Mouse (Mus musculus) heart, embryonic 15.5 days (tissue): Measurements from ENCODE around the gene Vipas39. TPM values are rescaled to one million over a fixed set of nuclear protein-coding genes. Genes with fewer than 3 reads are reported as not detected.
"Not testable (repeated sequence)": the region's sequence is repeated elsewhere in the genome, so short reads cannot be mapped to it uniquely, and the experiment has no call there.

Source experiments
- ATAC-seq: fragments of 200-750 bp; cut with Nextera tagmentation; replicated peaks from 2 replicates; pipeline ENCODE4 v1.8.0; 2017; ENCODE audit warnings: low read depth, moderate TSS enrichment; ENCODE audit not compliant: insufficient number of reproducible peaks, insufficient read depth, low FRiP score
- H3K27ac ChIP-seq: fragments of 300-500 bp; sonication (generic); 2 replicates; pipeline ENCODE4 v1.5.1; 2015; ENCODE audit warnings: mild to moderate bottlenecking, inconsistent platforms
- H3K27me3 ChIP-seq: fragments of 300-500 bp; sonication (generic); 2 replicates; pipeline ENCODE4 v1.6.1; 2015; ENCODE audit warnings: inconsistent platforms
- H3K36me3 ChIP-seq: fragments of 300-500 bp; sonication (generic); 2 replicates; pipeline ENCODE4 v1.6.1; 2015; ENCODE audit warnings: mild to moderate bottlenecking, inconsistent platforms
- H3K4me1 ChIP-seq: fragments of 300-500 bp; sonication (generic); replicated peaks from 2 replicates; pipeline ENCODE4 v1.6.1; 2015; ENCODE audit warnings: inconsistent platforms
- H3K4me2 ChIP-seq: fragments of 300-500 bp; sonication (generic); 2 replicates; pipeline ENCODE4 v1.6.1; 2015; ENCODE audit warnings: inconsistent platforms, mild to moderate bottlenecking, moderate library complexity
- H3K4me3 ChIP-seq: fragments of 300-500 bp; sonication (generic); 2 replicates; pipeline ENCODE4 v1.5.1; 2015; ENCODE audit warnings: mild to moderate bottlenecking, inconsistent platforms
- H3K9ac ChIP-seq: fragments of 300-500 bp; sonication (generic); 2 replicates; pipeline ENCODE4 v1.6.1; 2015; ENCODE audit warnings: mild to moderate bottlenecking, inconsistent platforms
- H3K9me3 ChIP-seq: fragments of 300-500 bp; sonication (generic); replicated peaks from 2 replicates; pipeline ENCODE4 v1.6.1; 2016; ENCODE audit warnings: inconsistent platforms
- WGBS: fragments of 180-500 bp; shearing (Covaris S2); methylation state at CpG from one replicate; pipeline ENCODE4 v1.1.7; 2015; ENCODE audit warnings: mixed read lengths; 5-methylcytosine and 5-hydroxymethylcytosine counted together
- polyA plus RNA-seq: library from polyadenylated mRNA; unstranded; fragments of >200 nt; fragmentation: Nextera tagmentation; extraction: Ambion mirVana; gene quantifications from 2 replicates; pipeline ENCODE4 v1.2.1, GENCODE M21; 2015

The Vipas39 gene
- polyA plus RNA-seq, 1 experiment from 2014 or later, result 29.8 TPM

GRCm38 (mm10) chr12:87284268-87284667 is 18.2 kb upstream of the Vipas39 start:
- ATAC-seq, result no peak
- no peaks in the 10 kb centered on the region for H3K36me3 ChIP-seq
- H3K27me3 ChIP-seq, result no peaks in the 10 kb centered on the region
- no peak overlapping the region for H3K4me3 ChIP-seq
- 72% methylated on average over 4 of the region's 4 CpGs for WGBS
- H3K4me2 ChIP-seq, result no peak overlapping the region
- H3K27ac ChIP-seq, result no peak overlapping the region
- H3K9me3 ChIP-seq, result no peaks in the 10 kb centered on the region
- H3K4me1 ChIP-seq, result peaks cover 9% of the 10 kb centered on the region
- no peak overlapping the region for H3K9ac ChIP-seq

- Histone ChIP-seq H3K4me1 (peaks cover 14% of the 10 kb centered on the region), H3K9ac (no peak overlapping the region), H3K36me3 (no peaks in the 10 kb centered on the region), H3K27me3 (no peaks in the 10 kb centered on the region), H3K4me3 (no peak overlapping the region), H3K4me2 (no peak overlapping the region), H3K27ac (no peak overlapping the region), H3K9me3 (no peaks in the 10 kb centered on the region)
- WGBS, result 77% methylated on average over 7 of the region's 7 CpGs
- no peak for ATAC-seq
Measured at GRCm38 (mm10) chr12:87283706-87284105, 17.6 kb upstream of the Vipas39 start.

GRCm38 (mm10) chr12:87282743-87283142 is 16.7 kb upstream of the Vipas39 start:
- no peak for ATAC-seq

GRCm38 (mm10) chr12:87281766-87282165 is 15.7 kb upstream of the Vipas39 start:
- H3K9me3 ChIP-seq, result no peaks in the 10 kb centered on the region
- H3K27me3 ChIP-seq, result no peaks in the 10 kb centered on the region
- ATAC-seq, result no peak
- H3K36me3 ChIP-seq, result no peaks in the 10 kb centered on the region
- H3K4me1 ChIP-seq, result peaks cover 26% of the 10 kb centered on the region
- no peak overlapping the region for H3K9ac ChIP-seq
- H3K4me3 ChIP-seq, result no peak overlapping the region
- no peak overlapping the region for H3K4me2 ChIP-seq
- 66% methylated on average over 1 of the region's 1 CpGs for WGBS
- H3K27ac ChIP-seq, result no peak overlapping the region

More at GRCm38 (mm10) chr12:87282743-87283142, 16.7 kb upstream of the Vipas39 start:
- Histone ChIP-seq H3K36me3 (no peaks in the 10 kb centered on the region), H3K27me3 (no peaks in the 10 kb centered on the region), H3K9me3 (no peaks in the 10 kb centered on the region), H3K4me1 (peaks cover 22% of the 10 kb centered on the region), H3K4me3 (no peak overlapping the region), H3K27ac (no peak overlapping the region), H3K4me2 (no peak overlapping the region), H3K9ac (no peak overlapping the region)
- 95% methylated on average over 4 of the region's 4 CpGs for WGBS

GRCm38 (mm10) chr12:87279879-87280278 is 13.8 kb upstream of the Vipas39 start:
- Histone ChIP-seq H3K4me2 (no peak overlapping the region), H3K27me3 (no peaks in the 10 kb centered on the region), H3K4me3 (no peak overlapping the region), H3K9me3 (no peaks in the 10 kb centered on the region), H3K4me1 (peaks cover 26% of the 10 kb centered on the region), H3K36me3 (peaks cover 9% of the 10 kb centered on the region), H3K9ac (no peak overlapping the region), H3K27ac (no peak overlapping the region)
- ATAC-seq, result no peak
- WGBS, result 53% methylated on average over 14 of the region's 14 CpGs

GRCm38 (mm10) chr12:87279350-87279749 is 13.3 kb upstream of the Vipas39 start:
- H3K36me3 ChIP-seq, result peaks cover 10% of the 10 kb centered on the region
- H3K9me3 ChIP-seq, result no peaks in the 10 kb centered on the region
- 37% methylated on average over 3 of the region's 3 CpGs for WGBS
- H3K4me1 ChIP-seq, result peaks cover 26% of the 10 kb centered on the region
- peak overlapping the region; percentile 78 for H3K27ac ChIP-seq
- ATAC-seq, result no peak
- H3K4me2 ChIP-seq, result no peak overlapping the region
- H3K9ac ChIP-seq, result no peak overlapping the region
- H3K4me3 ChIP-seq, result no peak overlapping the region
- no peaks in the 10 kb centered on the region for H3K27me3 ChIP-seq

- Histone ChIP-seq H3K4me2 (peak overlapping the region; percentile 51), H3K9me3 (no peaks in the 10 kb centered on the region), H3K27me3 (no peaks in the 10 kb centered on the region), H3K27ac (peak overlapping the region; percentile 78), H3K4me1 (peaks cover 26% of the 10 kb centered on the region), H3K36me3 (peaks cover 19% of the 10 kb centered on the region), H3K9ac (no peak overlapping the region), H3K4me3 (peak overlapping the region; percentile 32)
- ATAC-seq, result peak; percentile 86
- WGBS, result 8% methylated on average over 6 of the region's 6 CpGs
Measured at GRCm38 (mm10) chr12:87278118-87278730, 12.2 kb upstream of the Vipas39 start.

- not testable (repeated sequence) for H3K9me3 ChIP-seq, H3K4me2 ChIP-seq, H3K4me3 ChIP-seq, H3K27me3 ChIP-seq, H3K9ac ChIP-seq, ATAC-seq
- WGBS, result 86% methylated on average over 4 of the region's 4 CpGs
- peaks cover 28% of the 10 kb centered on the region for H3K36me3 ChIP-seq
- peaks cover 26% of the 10 kb centered on the region for H3K4me1 ChIP-seq
- H3K27ac ChIP-seq, result 0 out of 2 replicates have a peak overlapping the region, but pooled peaks have one; percentile 78
Measured at GRCm38 (mm10) chr12:87277251-87277650, 11.2 kb upstream of the Vipas39 start.

- ATAC-seq, result no peak
- no peak overlapping the region for H3K4me2 ChIP-seq
- H3K27me3 ChIP-seq, result no peaks in the 10 kb centered on the region
- peaks cover 48% of the 10 kb centered on the region for H3K36me3 ChIP-seq
- H3K27ac ChIP-seq, result no peak overlapping the region
- no peak overlapping the region for H3K4me3 ChIP-seq
- no peak overlapping the region for H3K9ac ChIP-seq
- H3K4me1 ChIP-seq, result peaks cover 26% of the 10 kb centered on the region
- no peaks in the 10 kb centered on the region for H3K9me3 ChIP-seq
- 83% methylated on average over 9 of the region's 9 CpGs for WGBS
Measured at GRCm38 (mm10) chr12:87274853-87275831, 9.1 kb upstream of the Vipas39 start.

- no peak for ATAC-seq
- peak overlapping the region; percentile 89; the same call in 1 of the 2 replicates for H3K9ac ChIP-seq
- peaks cover 47% of the 10 kb centered on the region for H3K36me3 ChIP-seq
Measured at GRCm38 (mm10) chr12:87267682-87268081, 1.6 kb upstream of the Vipas39 start.

GRCm38 (mm10) chr12:87266827-87267603 is 959 bp upstream of the Vipas39 start:
- Histone ChIP-seq H3K9me3 (no peaks in the 10 kb centered on the region), H3K27me3 (no peaks in the 10 kb centered on the region), H3K4me1 (peaks cover 9% of the 10 kb centered on the region), H3K27ac (peak overlapping the region; percentile 95), H3K4me3 (peak overlapping the region; percentile 78), H3K9ac (peak overlapping the region; percentile 89), H3K36me3 (peaks cover 45% of the 10 kb centered on the region), H3K4me2 (peak overlapping the region; percentile 74)
- under 1% methylated on average over 31 of the region's 31 CpGs for WGBS
- ATAC-seq, result peak; percentile 58

More at GRCm38 (mm10) chr12:87267682-87268081, 1.6 kb upstream of the Vipas39 start:
- no peaks in the 10 kb centered on the region for H3K9me3 ChIP-seq
- no peaks in the 10 kb centered on the region for H3K27me3 ChIP-seq
- H3K4me3 ChIP-seq, result peak overlapping the region; percentile 78
- peaks cover 9% of the 10 kb centered on the region for H3K4me1 ChIP-seq
- 20% methylated on average over 4 of the region's 4 CpGs for WGBS
- H3K27ac ChIP-seq, result no peak overlapping the region
- H3K4me2 ChIP-seq, result peak overlapping the region; percentile 74
